Mouse (Mus musculus) neural tube, embryonic 11.5 days (tissue): ENCODE data around the gene Lrrc57. TPM values are rescaled to one million over a fixed set of nuclear protein-coding genes. Genes with fewer than 3 reads are reported as not detected.

ENCODE experiments used
- ATAC-seq: fragments of 200-750 bp; cut with Nextera tagmentation; 2 replicates; pipeline ENCODE4 v1.8.0; 2017; ENCODE audit warnings: moderate number of reproducible peaks, mild to moderate bottlenecking, moderate TSS enrichment, moderate library complexity; ENCODE audit not compliant: insufficient read depth, low FRiP score, low TSS enrichment
- DNase-seq: peaks from one replicate; pipeline ENCODE4 v3.0.0-alpha.2; 2015; ENCODE audit warnings: low spot score
- H3K27ac ChIP-seq: fragments of 300-500 bp; sonication (generic); 2 replicates; pipeline ENCODE4 v1.5.1; 2014; ENCODE audit warnings: low read depth, mild to moderate bottlenecking, low read length
- H3K27me3 ChIP-seq: fragments of 300-500 bp; sonication (generic); 2 replicates; pipeline ENCODE4 v1.6.1; 2014; ENCODE audit warnings: mild to moderate bottlenecking, low read length, mixed read lengths; ENCODE audit not compliant: control insufficient read depth, insufficient read depth
- H3K36me3 ChIP-seq: fragments of 300-500 bp; sonication (generic); 2 replicates; pipeline ENCODE4 v1.6.1; 2014; ENCODE audit warnings: mild to moderate bottlenecking, low read length, moderate library complexity, mixed read lengths; ENCODE audit not compliant: control insufficient read depth, insufficient read depth
- H3K4me1 ChIP-seq: fragments of 300-500 bp; sonication (generic); 2 replicates; pipeline ENCODE4 v1.6.1; 2014; ENCODE audit warnings: low read length, mixed read lengths; ENCODE audit not compliant: control insufficient read depth, insufficient read depth
- H3K4me2 ChIP-seq: fragments of 300-500 bp; sonication (generic); 2 replicates; pipeline ENCODE4 v1.6.1; 2014; ENCODE audit warnings: low read depth, mild to moderate bottlenecking, moderate library complexity
- H3K4me3 ChIP-seq: fragments of 300-500 bp; sonication (generic); 2 replicates; pipeline ENCODE4 v1.5.1; 2014; ENCODE audit warnings: low read depth, low read length
- H3K9ac ChIP-seq: fragments of 300-500 bp; sonication (generic); 2 replicates; pipeline ENCODE4 v1.6.1; 2014; ENCODE audit warnings: mild to moderate bottlenecking, low read length
- H3K9me3 ChIP-seq: fragments of 300-500 bp; sonication (generic); 2 replicates; pipeline ENCODE4 v1.6.1; 2016; ENCODE audit warnings: low read length; ENCODE audit not compliant: control insufficient read depth
- WGBS: fragments of 180-500 bp; shearing (Covaris S2); extraction: QIAGEN DNeasy Blood & Tissue Kit; methylation state at CpG from one replicate; pipeline ENCODE4 v1.1.7; 2014; 5-methylcytosine and 5-hydroxymethylcytosine counted together
- polyA plus RNA-seq: library from polyadenylated mRNA; unstranded; fragments of >200 nt; fragmentation: Nextera tagmentation; extraction: Ambion mirVana; gene quantifications from 2 replicates; pipeline ENCODE4 v1.2.1, GENCODE M21; 2014

The Lrrc57 gene
- polyA plus RNA-seq, 1 experiment from 2014 or later = 33.8 TPM

DNA sequence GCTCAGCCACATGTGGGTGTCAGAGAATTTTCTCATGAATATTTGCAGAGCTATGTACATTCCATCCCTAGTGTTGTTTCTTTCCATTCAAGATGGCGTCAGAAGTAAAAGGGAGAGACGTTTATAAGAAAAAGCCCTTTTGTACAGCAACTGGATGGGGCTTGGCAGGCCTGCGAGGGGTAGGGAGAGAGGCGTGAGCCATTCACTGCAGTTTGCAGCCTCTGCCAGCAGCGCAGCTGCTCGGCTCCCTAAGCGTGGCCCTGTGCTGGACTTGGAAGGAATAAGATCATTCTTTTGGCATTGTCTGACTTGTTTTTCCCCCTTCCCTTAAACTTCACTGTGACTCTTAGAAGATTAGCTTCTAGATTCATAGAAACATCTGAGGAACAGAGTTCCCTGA is 34.5 kb upstream of the Lrrc57 start:
- no peak overlapping the region for H3K4me3 ChIP-seq
- no peaks in the 10 kb centered on the region for H3K36me3 ChIP-seq
- no peaks in the 10 kb centered on the region for H3K9me3 ChIP-seq
- WGBS = 78% methylated on average over 7 of the region's 7 CpGs
- DNase-seq (no peak), ATAC-seq (no peak)
- no peaks in the 10 kb centered on the region for H3K4me1 ChIP-seq
- no peak overlapping the region for H3K27ac ChIP-seq
- no peak overlapping the region for H3K4me2 ChIP-seq
- H3K9ac ChIP-seq = no peak overlapping the region
- H3K27me3 ChIP-seq = no peaks in the 10 kb centered on the region

- Histone ChIP-seq H3K36me3 (no peaks in the 10 kb centered on the region), H3K9ac (no peak overlapping the region), H3K4me2 (no peak overlapping the region), H3K9me3 (no peaks in the 10 kb centered on the region), H3K4me1 (no peaks in the 10 kb centered on the region), H3K4me3 (no peak overlapping the region), H3K27me3 (no peaks in the 10 kb centered on the region), H3K27ac (no peak overlapping the region)
- DNase-seq (no peak), ATAC-seq (no peak)
- WGBS = 92% methylated on average over 8 of the region's 8 CpGs
Observed at GRCm38 (mm10) chr2:120640835-120641234, 31.5 kb upstream of the Lrrc57 start.

GRCm38 (mm10) chr2:120631957-120632356 is 22.6 kb upstream of the Lrrc57 start:
- ATAC-seq (no peak), DNase-seq (no peak)
- 89% methylated on average over 4 of the region's 4 CpGs for WGBS
- Histone ChIP-seq H3K4me1 (no peaks in the 10 kb centered on the region), H3K9ac (no peak overlapping the region), H3K9me3 (no peaks in the 10 kb centered on the region), H3K36me3 (no peaks in the 10 kb centered on the region; the same call in 1 of the 2 replicates), H3K4me3 (no peak overlapping the region), H3K4me2 (no peak overlapping the region), H3K27me3 (no peaks in the 10 kb centered on the region), H3K27ac (no peak overlapping the region)

DNA sequence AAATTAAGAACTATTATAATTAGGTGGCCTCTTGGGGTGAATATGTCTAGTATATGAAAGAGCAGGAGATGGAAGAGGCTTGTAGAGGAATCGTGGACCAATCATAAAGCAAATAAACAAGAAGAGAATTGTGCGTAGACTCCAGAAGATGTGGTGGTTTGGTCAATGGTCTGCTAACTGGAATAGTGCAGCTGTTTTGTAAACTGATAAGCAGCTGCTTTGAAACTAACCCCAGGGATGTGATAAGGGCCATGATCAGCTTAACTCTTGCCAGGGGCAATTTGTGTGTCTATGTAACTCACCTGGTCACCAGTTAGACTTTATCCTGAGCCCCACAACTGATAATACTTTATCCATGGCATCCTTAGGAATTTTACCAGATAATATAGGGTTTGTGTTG is 22.2 kb upstream of the Lrrc57 start:
- H3K9me3 ChIP-seq = no peaks in the 10 kb centered on the region
- no peak for DNase-seq
- H3K9ac ChIP-seq = no peak overlapping the region
- H3K4me2 ChIP-seq = no peak overlapping the region
- H3K36me3 ChIP-seq = no peaks in the 10 kb centered on the region; the same call in 1 of the 2 replicates
- H3K4me3 ChIP-seq = no peak overlapping the region
- no peaks in the 10 kb centered on the region for H3K4me1 ChIP-seq
- no peak for ATAC-seq
- H3K27me3 ChIP-seq = no peaks in the 10 kb centered on the region
- WGBS = 94% methylated on average over 2 of the region's 2 CpGs
- no peak overlapping the region for H3K27ac ChIP-seq

DNA sequence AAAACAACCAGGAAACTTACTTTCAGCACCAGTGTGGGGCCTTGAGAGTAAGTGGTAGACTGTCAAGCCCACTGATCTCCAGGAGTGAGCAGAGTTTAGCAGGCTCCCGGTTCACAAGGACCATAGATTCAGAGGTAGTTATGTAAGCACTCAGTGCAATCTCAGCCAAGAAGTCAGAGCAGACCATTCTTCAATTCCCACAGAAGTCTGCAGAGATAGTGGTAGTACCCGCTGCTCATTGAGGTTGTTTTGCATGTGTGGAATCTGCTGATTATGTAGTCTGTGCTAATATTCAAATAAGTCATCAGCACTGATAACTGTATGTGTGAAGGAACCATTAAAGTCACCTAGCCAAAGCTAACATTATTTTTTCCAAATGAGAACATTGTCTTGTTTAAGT is 21.3 kb upstream of the Lrrc57 start:
- no peaks in the 10 kb centered on the region for H3K27me3 ChIP-seq
- H3K4me2 ChIP-seq = no peak overlapping the region
- WGBS = 73% methylated on average over 2 of the region's 2 CpGs
- H3K9me3 ChIP-seq = no peaks in the 10 kb centered on the region
- no peaks in the 10 kb centered on the region for H3K4me1 ChIP-seq
- no peaks in the 10 kb centered on the region; the same call in 1 of the 2 replicates for H3K36me3 ChIP-seq
- H3K27ac ChIP-seq = no peak overlapping the region
- ATAC-seq = no peak
- DNase-seq = no peak
- no peak overlapping the region for H3K9ac ChIP-seq
- no peak overlapping the region for H3K4me3 ChIP-seq

DNA sequence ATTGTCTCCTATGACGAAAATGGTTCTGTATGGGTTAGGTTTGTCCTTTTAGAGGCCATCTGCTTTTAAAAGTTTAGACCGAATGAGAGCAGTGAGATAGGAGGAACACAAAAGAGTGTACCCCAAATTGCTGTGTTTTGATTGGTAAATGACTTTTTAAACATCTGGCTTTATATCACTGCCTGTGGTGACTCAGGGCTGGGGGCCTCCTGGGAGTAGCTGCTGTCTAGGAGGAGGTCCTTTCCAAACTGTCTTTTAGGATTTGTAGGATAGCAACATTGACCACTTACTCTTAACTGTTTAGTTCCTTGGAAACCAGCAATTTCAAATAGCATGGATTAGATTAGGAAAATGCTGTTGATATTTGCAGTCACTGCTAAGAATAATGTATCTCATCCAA is 20.9 kb upstream of the Lrrc57 start:
- no peak overlapping the region for H3K4me2 ChIP-seq
- DNase-seq (no peak), ATAC-seq (no peak)
- H3K9me3 ChIP-seq = no peaks in the 10 kb centered on the region
- H3K4me1 ChIP-seq = no peaks in the 10 kb centered on the region
- no peaks in the 10 kb centered on the region; the same call in 1 of the 2 replicates for H3K36me3 ChIP-seq
- H3K27me3 ChIP-seq = no peaks in the 10 kb centered on the region
- H3K9ac ChIP-seq = no peak overlapping the region
- 75% methylated on average over 2 of the region's 2 CpGs for WGBS
- no peak overlapping the region for H3K27ac ChIP-seq
- no peak overlapping the region for H3K4me3 ChIP-seq

DNA sequence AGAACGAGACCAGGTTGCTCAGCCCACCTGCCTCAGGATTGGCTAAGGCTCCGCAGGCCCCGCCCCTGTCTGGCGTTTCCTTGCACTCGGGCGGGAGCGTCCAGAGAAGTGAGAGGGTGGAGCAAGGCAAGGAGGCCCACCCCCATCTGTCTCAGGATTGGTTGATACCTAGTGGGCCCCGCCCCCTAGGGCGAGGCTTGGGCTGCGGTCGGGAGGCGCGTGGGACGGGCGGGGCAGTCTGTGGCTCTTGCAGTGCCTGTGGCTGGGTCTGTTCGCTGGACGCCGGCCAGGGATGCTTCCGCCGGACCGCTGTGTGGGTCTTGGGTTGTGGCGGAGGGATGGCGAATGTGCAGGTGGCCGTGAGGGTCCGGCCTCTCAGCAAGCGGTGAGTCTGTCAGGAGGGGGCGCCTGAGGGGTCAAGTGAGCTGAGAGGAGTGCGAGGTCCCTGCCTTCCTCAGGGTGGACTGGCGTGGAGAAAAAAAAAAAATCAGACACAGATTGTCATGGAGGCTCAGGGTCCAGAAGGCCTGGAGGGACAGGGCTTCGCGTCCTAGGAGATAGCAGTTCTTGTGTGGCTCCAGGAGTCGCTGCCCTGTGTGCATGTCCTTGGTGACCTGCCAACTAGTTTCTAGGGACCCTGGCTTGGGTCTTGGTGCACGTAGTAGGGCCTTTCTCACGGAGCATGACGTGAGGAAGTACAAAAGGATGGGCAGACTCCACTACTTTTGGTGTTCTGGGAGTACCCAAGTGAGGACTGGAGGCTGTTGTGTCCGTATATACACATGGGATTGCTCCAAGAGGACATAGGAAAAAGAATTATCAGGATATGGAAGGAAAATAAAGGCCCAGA is 19.8 kb upstream of the Lrrc57 start, which contains the start of gene Stard9:
Gene Stard9 (plus strand): TSS at position 236 of the 850 bp plus-strand sequence.
- WGBS = 3% methylated on average over 36 of the region's 36 CpGs
- peak; percentile 99 for ATAC-seq
- Histone ChIP-seq H3K4me1 (no peaks in the 10 kb centered on the region), H3K9me3 (no peaks in the 10 kb centered on the region), H3K4me3 (peak within 1 kb of the TSS; percentile 43), H3K36me3 (no peaks in the 10 kb centered on the region), H3K4me2 (peak within 1 kb of the TSS; percentile 60), H3K27me3 (no peaks in the 10 kb centered on the region), H3K9ac (peak within 1 kb of the TSS; percentile 52), H3K27ac (no peak within 1 kb of the TSS; the same call in 1 of the 2 replicates)
- DNase-seq = peak; percentile 99

DNA sequence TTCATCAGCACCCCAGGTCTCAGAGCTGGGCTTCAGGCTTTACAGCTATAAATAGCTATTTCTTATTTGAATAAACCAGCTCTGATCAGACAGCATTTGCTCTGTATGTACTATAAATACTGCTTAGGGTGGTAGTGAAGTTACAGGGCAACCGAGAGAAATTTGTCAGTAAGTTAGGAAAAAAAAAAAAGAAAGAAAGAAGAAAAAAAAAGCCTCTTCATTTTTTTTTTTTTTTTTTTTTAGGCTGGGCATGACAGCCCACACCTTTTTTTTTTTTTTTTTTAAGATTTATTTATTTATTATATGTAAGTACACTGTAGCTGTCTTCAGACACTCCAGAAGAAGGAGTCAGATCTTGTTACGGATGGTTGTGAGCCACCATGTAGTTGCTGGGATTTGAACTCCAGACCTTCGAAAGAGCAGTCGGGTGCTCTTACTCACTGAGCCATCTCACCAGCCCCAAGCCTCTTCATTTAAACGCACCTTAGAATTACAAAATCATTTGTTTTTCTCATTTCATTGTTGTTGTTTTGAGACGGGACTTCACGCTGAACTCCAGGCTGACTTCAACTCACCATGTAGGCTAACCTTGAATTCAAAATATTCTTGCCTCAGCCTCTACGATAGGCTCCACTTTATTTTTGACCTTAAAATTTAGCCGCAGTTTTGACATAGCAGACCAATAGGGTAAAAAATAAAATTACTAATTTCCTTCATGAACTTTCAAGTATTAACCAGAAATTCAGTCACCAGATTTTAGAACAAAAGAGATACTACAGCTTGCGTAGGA is 19.0 kb upstream of the Lrrc57 start:
- Histone ChIP-seq H3K4me1 (no peaks in the 10 kb centered on the region), H3K9ac (peak overlapping the region; percentile 7; the same call in 1 of the 2 replicates), H3K4me3 (peak overlapping the region; percentile 19; the same call in 1 of the 2 replicates), H3K9me3 (no peaks in the 10 kb centered on the region), H3K27ac (no peak overlapping the region; the same call in 1 of the 2 replicates), H3K4me2 (peak overlapping the region; percentile 38), H3K36me3 (no peaks in the 10 kb centered on the region), H3K27me3 (no peaks in the 10 kb centered on the region)
- 30% methylated on average over 9 of the region's 10 CpGs for WGBS
- ATAC-seq (peak; percentile 35; the same call in 1 of the 2 replicates), DNase-seq (no peak)
